Mouse (Mus musculus): ENCODE results near the gene Gata5. TPM values are rescaled to one million over a fixed set of nuclear protein-coding genes. Genes with fewer than 3 reads are reported as not detected.

Gene Gata5
- polyA plus RNA-seq, 1 experiment from 2014 or later: 0.14 TPM

GRCm38 (mm10) chr2:180353338-180353737 lies 18.8 kb upstream of the Gata5 start:
- 58% methylated on average over 20 of the region's 20 CpGs for WGBS
- DNase-seq (ENCODE audit: low spot score) (peak; percentile 76), ATAC-seq (replicated peaks; ENCODE audit: insufficient number of reproducible peaks, low FRiP score, low TSS enrichment, low read depth) (0 out of 2 replicates have a peak, but pooled peaks have one; percentile 55)
- no peak overlapping the region for H3K9ac ChIP-seq (replicated peaks; ENCODE audit: low read length)
- no peak overlapping the region; the same call in 1 of the 2 replicates for H3K4me2 ChIP-seq (ENCODE audit: low read depth, low read length)
- H3K4me3 ChIP-seq (ENCODE audit: low read depth, low read length): no peak overlapping the region
- no peak overlapping the region for H3K27ac ChIP-seq (replicated peaks; ENCODE audit: low read depth, low read length)
- no peaks in the 10 kb centered on the region; the same call in 1 of the 2 replicates for H3K27me3 ChIP-seq (ENCODE audit: control insufficient read depth, insufficient read depth, low read length)
- H3K36me3 ChIP-seq (replicated peaks; ENCODE audit: control insufficient read depth, insufficient read depth, low read depth, low read length): no peaks in the 10 kb centered on the region
- H3K9me3 ChIP-seq (replicated peaks; ENCODE audit: control insufficient read depth, low read length): no peaks in the 10 kb centered on the region
- H3K4me1 ChIP-seq (ENCODE audit: control insufficient read depth, insufficient read depth, low read length): no peaks in the 10 kb centered on the region

GRCm38 (mm10) chr2:180350700-180351099 lies 16.2 kb upstream of the Gata5 start:
- H3K9me3 ChIP-seq (replicated peaks; ENCODE audit: control insufficient read depth, low read length): no peaks in the 10 kb centered on the region
- peak; percentile 53 for DNase-seq (ENCODE audit: low spot score)
- no peaks in the 10 kb centered on the region for H3K4me1 ChIP-seq (ENCODE audit: control insufficient read depth, insufficient read depth, low read length)
- H3K4me3 ChIP-seq (ENCODE audit: low read depth, low read length): no peak overlapping the region
- no peak overlapping the region for H3K4me2 ChIP-seq (ENCODE audit: low read depth, low read length)
- no peak overlapping the region for H3K27ac ChIP-seq (replicated peaks; ENCODE audit: low read depth, low read length)
- no peak for ATAC-seq (replicated peaks; ENCODE audit: insufficient number of reproducible peaks, low FRiP score, low TSS enrichment, low read depth)
- H3K27me3 ChIP-seq (ENCODE audit: control insufficient read depth, insufficient read depth, low read length): no peaks in the 10 kb centered on the region; the same call in 1 of the 2 replicates
- no peak overlapping the region for H3K9ac ChIP-seq (replicated peaks; ENCODE audit: low read length)
- 50% methylated on average over 2 of the region's 2 CpGs for WGBS
- H3K36me3 ChIP-seq (replicated peaks; ENCODE audit: control insufficient read depth, insufficient read depth, low read depth, low read length): no peaks in the 10 kb centered on the region

GRCm38 (mm10) chr2:180346820-180347497 lies 12.5 kb upstream of the Gata5 start:
- H3K27ac ChIP-seq (replicated peaks; ENCODE audit: low read depth, low read length): no peak overlapping the region
- H3K4me1 ChIP-seq (ENCODE audit: control insufficient read depth, insufficient read depth, low read length): no peaks in the 10 kb centered on the region
- no peak overlapping the region; the same call in 1 of the 2 replicates for H3K9ac ChIP-seq (replicated peaks; ENCODE audit: low read length)
- H3K4me3 ChIP-seq (ENCODE audit: low read depth, low read length): no peak overlapping the region
- no peaks in the 10 kb centered on the region for H3K36me3 ChIP-seq (replicated peaks; ENCODE audit: control insufficient read depth, insufficient read depth, low read depth, low read length)
- no peaks in the 10 kb centered on the region for H3K9me3 ChIP-seq (replicated peaks; ENCODE audit: control insufficient read depth, low read length)
- DNase-seq (ENCODE audit: low spot score) (peak; percentile 91), ATAC-seq (replicated peaks; ENCODE audit: insufficient number of reproducible peaks, low FRiP score, low TSS enrichment, low read depth) (peak; percentile 80; the same call in 1 of the 2 replicates)
- WGBS: 31% methylated on average over 9 of the region's 9 CpGs
- H3K27me3 ChIP-seq (ENCODE audit: control insufficient read depth, insufficient read depth, low read length): no peaks in the 10 kb centered on the region; the same call in 1 of the 2 replicates
- no peak overlapping the region for H3K4me2 ChIP-seq (ENCODE audit: low read depth, low read length)

- Histone ChIP-seq H3K4me1 (ENCODE audit: control insufficient read depth, insufficient read depth, low read length) (no peaks in the 10 kb centered on the region), H3K4me3 (ENCODE audit: low read depth, low read length) (no peak overlapping the region), H3K9ac (replicated peaks; ENCODE audit: low read length) (no peak overlapping the region), H3K9me3 (replicated peaks; ENCODE audit: control insufficient read depth, low read length) (no peaks in the 10 kb centered on the region), H3K27me3 (ENCODE audit: control insufficient read depth, insufficient read depth, low read length) (no peaks in the 10 kb centered on the region), H3K4me2 (ENCODE audit: low read depth, low read length) (no peak overlapping the region), H3K27ac (replicated peaks; ENCODE audit: low read depth, low read length) (no peak overlapping the region), H3K36me3 (replicated peaks; ENCODE audit: control insufficient read depth, insufficient read depth, low read depth, low read length) (no peaks in the 10 kb centered on the region)
- DNase-seq (ENCODE audit: low spot score) (no peak), ATAC-seq (replicated peaks; ENCODE audit: insufficient number of reproducible peaks, low FRiP score, low TSS enrichment, low read depth) (no peak)
- 85% methylated on average over 13 of the region's 13 CpGs for WGBS
These were observed 8.6 kb upstream of the Gata5 start for GRCm38 (mm10) chr2:180343092-180343491.

- Histone ChIP-seq H3K9me3 (replicated peaks; ENCODE audit: control insufficient read depth, low read length) (no peaks in the 10 kb centered on the region), H3K27ac (replicated peaks; ENCODE audit: low read depth, low read length) (no peak overlapping the region), H3K4me3 (ENCODE audit: low read depth, low read length) (no peak overlapping the region), H3K4me1 (ENCODE audit: control insufficient read depth, insufficient read depth, low read length) (no peaks in the 10 kb centered on the region), H3K4me2 (ENCODE audit: low read depth, low read length) (no peak overlapping the region), H3K9ac (replicated peaks; ENCODE audit: low read length) (no peak overlapping the region), H3K36me3 (replicated peaks; ENCODE audit: control insufficient read depth, insufficient read depth, low read depth, low read length) (no peaks in the 10 kb centered on the region), H3K27me3 (ENCODE audit: control insufficient read depth, insufficient read depth, low read length) (no peaks in the 10 kb centered on the region)
- ATAC-seq (replicated peaks; ENCODE audit: insufficient number of reproducible peaks, low FRiP score, low TSS enrichment, low read depth) (no peak), DNase-seq (ENCODE audit: low spot score) (no peak)
- 49% methylated on average over 2 of the region's 2 CpGs for WGBS
These were observed 7.7 kb upstream of the Gata5 start for GRCm38 (mm10) chr2:180342189-180342588.

GRCm38 (mm10) chr2:180341229-180341628 lies 6.7 kb upstream of the Gata5 start:
- peaks cover 3% of the 10 kb centered on the region for H3K27me3 ChIP-seq (ENCODE audit: control insufficient read depth, insufficient read depth, low read length)
- DNase-seq (ENCODE audit: low spot score): no peak

GRCm38 (mm10) chr2:180339886-180340285 lies 5.4 kb upstream of the Gata5 start:
- Histone ChIP-seq H3K9ac (replicated peaks; ENCODE audit: low read length) (no peak overlapping the region), H3K4me2 (ENCODE audit: low read depth, low read length) (no peak overlapping the region), H3K36me3 (replicated peaks; ENCODE audit: control insufficient read depth, insufficient read depth, low read depth, low read length) (no peaks in the 10 kb centered on the region), H3K4me3 (ENCODE audit: low read depth, low read length) (no peak overlapping the region), H3K27me3 (ENCODE audit: control insufficient read depth, insufficient read depth, low read length) (peaks cover 11% of the 10 kb centered on the region), H3K4me1 (ENCODE audit: control insufficient read depth, insufficient read depth, low read length) (no peaks in the 10 kb centered on the region), H3K27ac (replicated peaks; ENCODE audit: low read depth, low read length) (no peak overlapping the region), H3K9me3 (replicated peaks; ENCODE audit: control insufficient read depth, low read length) (no peaks in the 10 kb centered on the region)
- DNase-seq (ENCODE audit: low spot score) (no peak), ATAC-seq (replicated peaks; ENCODE audit: insufficient number of reproducible peaks, low FRiP score, low TSS enrichment, low read depth) (no peak)
- 71% methylated on average over 11 of the region's 11 CpGs for WGBS

More at GRCm38 (mm10) chr2:180341229-180341628, 6.7 kb upstream of the Gata5 start:
- H3K27ac ChIP-seq (replicated peaks; ENCODE audit: low read depth, low read length): no peak overlapping the region
- no peak for ATAC-seq (replicated peaks; ENCODE audit: insufficient number of reproducible peaks, low FRiP score, low TSS enrichment, low read depth)
- H3K4me3 ChIP-seq (ENCODE audit: low read depth, low read length): no peak overlapping the region
- H3K9ac ChIP-seq (replicated peaks; ENCODE audit: low read length): no peak overlapping the region
- H3K36me3 ChIP-seq (replicated peaks; ENCODE audit: control insufficient read depth, insufficient read depth, low read depth, low read length): no peaks in the 10 kb centered on the region
- no peak overlapping the region for H3K4me2 ChIP-seq (ENCODE audit: low read depth, low read length)
- 65% methylated on average over 8 of the region's 8 CpGs for WGBS
- H3K9me3 ChIP-seq (replicated peaks; ENCODE audit: control insufficient read depth, low read length): no peaks in the 10 kb centered on the region
- H3K4me1 ChIP-seq (ENCODE audit: control insufficient read depth, insufficient read depth, low read length): no peaks in the 10 kb centered on the region

GRCm38 (mm10) chr2:180333778-180334550 lies 535 bp downstream of the Gata5 start:
- WGBS: under 1% methylated on average over 67 of the region's 69 CpGs
- H3K27me3 ChIP-seq (ENCODE audit: control insufficient read depth, insufficient read depth, low read length): peaks cover 40% of the 10 kb centered on the region
- H3K36me3 ChIP-seq (replicated peaks; ENCODE audit: control insufficient read depth, insufficient read depth, low read depth, low read length): no peaks in the 10 kb centered on the region
- H3K27ac ChIP-seq (replicated peaks; ENCODE audit: low read depth, low read length): no peak overlapping the region
- H3K4me1 ChIP-seq (ENCODE audit: control insufficient read depth, insufficient read depth, low read length): peaks cover 6% of the 10 kb centered on the region
- peak overlapping the region; percentile 37 for H3K9ac ChIP-seq (replicated peaks; ENCODE audit: low read length)
- ATAC-seq (replicated peaks; ENCODE audit: insufficient number of reproducible peaks, low FRiP score, low TSS enrichment, low read depth) (no peak), DNase-seq (ENCODE audit: low spot score) (peak; percentile 17)
- H3K4me2 ChIP-seq (ENCODE audit: low read depth, low read length): peak overlapping the region; percentile 54
- peak overlapping the region; percentile 35 for H3K4me3 ChIP-seq (ENCODE audit: low read depth, low read length)
- no peaks in the 10 kb centered on the region for H3K9me3 ChIP-seq (replicated peaks; ENCODE audit: control insufficient read depth, low read length)
